Mouse (Mus musculus) megakaryocyte, embryonic 14.5 days (primary cell): ENCODE measurements around the gene Mgst3. TPM values are rescaled to one million over a fixed set of nuclear protein-coding genes. Genes with fewer than 3 reads are reported as not detected.

Experiments used
- H3K27me3 ChIP-seq: replicated peaks from 2 replicates; pipeline ENCODE3; 2012; ENCODE audit warnings: inconsistent platforms
- H3K36me3 ChIP-seq: replicated peaks from 2 replicates; pipeline ENCODE3; 2012; ENCODE audit warnings: low read length, inconsistent platforms, mixed read lengths
- H3K4me1 ChIP-seq: 2 replicates; pipeline ENCODE4 v1.6.1; 2012; ENCODE audit warnings: inconsistent platforms
- H3K4me3 ChIP-seq: replicated peaks from 2 replicates; pipeline ENCODE3; 2012; ENCODE audit warnings: moderate library complexity, mild to moderate bottlenecking, inconsistent platforms
- H3K9me3 ChIP-seq: 2 replicates; pipeline ENCODE4 v1.6.1; 2012; ENCODE audit warnings: inconsistent platforms
- FLI1 ChIP-seq: IDR thresholded peaks from 2 replicates; pipeline ENCODE4 v1.6.1; 2012; ENCODE audit warnings: low read length, inconsistent platforms, mixed read lengths
- GATA1 ChIP-seq: IDR thresholded peaks from 3 replicates; pipeline ENCODE4 v1.6.1; 2012; ENCODE audit warnings: mixed read lengths, low read length, inconsistent platforms, borderline replicate concordance
- polyA plus RNA-seq: library from polyadenylated mRNA; stranded (reverse); fragments of >175 nt; gene quantifications from 2 replicates; pipeline ENCODE4 v1.2.3, GENCODE M21; 2012; ENCODE audit warnings: low replicate concordance; ENCODE audit not compliant: insufficient read depth

Mgst3 gene
- polyA plus RNA-seq, 1 experiment, result 10.5 TPM

DNA sequence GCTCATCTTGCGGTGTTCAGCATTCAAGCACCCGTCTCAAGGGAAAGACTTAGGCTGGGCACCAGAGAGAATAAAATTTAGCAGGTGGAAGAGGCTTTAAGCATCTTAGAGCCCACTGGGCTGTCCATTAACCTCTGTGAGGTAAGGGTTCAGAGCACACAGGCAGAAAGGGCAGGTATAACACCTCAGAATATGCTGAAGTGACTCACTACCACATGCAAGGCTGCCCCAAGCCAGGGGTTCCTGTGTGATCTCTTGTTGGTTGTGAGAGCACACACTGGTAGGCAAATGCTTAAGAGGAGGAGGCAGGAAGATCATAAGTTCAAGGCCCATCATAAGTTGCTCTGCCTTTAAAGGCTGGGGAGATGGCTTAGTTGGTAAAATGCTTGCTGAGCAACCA lies 13.4 kb downstream of the Mgst3 start:
- H3K9me3 ChIP-seq, result no peaks in the 10 kb centered on the region
- peaks cover 7% of the 10 kb centered on the region; the same call in 1 of the 2 replicates for H3K4me1 ChIP-seq
- no peak overlapping the region for H3K4me3 ChIP-seq
- peaks cover 8% of the 10 kb centered on the region for H3K27me3 ChIP-seq
- TF ChIP-seq FLI1 (no peak), GATA1 (no peak)
- H3K36me3 ChIP-seq, result no peaks in the 10 kb centered on the region

DNA sequence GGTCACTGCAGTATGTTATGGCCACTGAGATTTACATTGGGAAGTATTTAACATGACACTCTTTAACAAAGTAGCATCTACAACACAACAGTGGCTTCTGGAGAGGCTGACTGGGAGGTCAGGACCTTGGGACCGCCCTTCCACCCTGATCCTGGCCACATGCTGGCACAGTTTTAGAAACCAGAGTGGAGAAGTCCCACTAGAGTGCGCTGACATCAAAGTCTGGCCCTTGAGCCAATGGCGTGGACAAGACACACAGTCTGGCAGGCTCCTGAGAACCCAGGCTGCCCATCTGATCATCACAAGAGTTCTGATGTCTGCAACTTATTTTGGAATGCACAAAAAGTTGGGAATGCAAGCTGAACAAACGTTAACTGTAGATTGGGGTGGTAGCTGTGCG lies 13.9 kb downstream of the Mgst3 start:
- Histone ChIP-seq H3K4me3 (no peak overlapping the region), H3K36me3 (no peaks in the 10 kb centered on the region), H3K4me1 (0 out of 2 replicates have a peak, but pooled peaks cover 3% of the 10 kb centered on the region), H3K27me3 (peaks cover 8% of the 10 kb centered on the region), H3K9me3 (no peaks in the 10 kb centered on the region)
- TF ChIP-seq FLI1, result no peak
- no peak for TF ChIP-seq GATA1

DNA sequence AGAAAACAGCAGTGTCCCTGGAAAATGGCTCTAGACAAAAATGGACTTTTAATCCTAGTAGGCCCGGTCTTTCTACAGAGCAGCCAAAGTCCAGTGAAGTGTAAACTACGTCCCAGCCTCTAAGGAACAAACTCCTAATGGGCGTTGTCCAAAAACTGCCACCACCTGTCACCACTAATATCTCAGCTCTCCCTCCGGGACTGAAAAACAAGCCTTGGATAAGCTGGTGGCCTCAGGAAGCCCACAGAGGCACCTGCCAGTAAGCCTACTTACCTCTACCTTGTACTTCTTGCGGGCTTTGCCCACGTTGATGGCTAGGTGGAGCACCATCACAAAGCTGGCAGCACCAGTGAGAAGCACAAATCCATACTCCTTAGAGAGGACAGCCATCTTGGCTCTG lies 15.6 kb downstream of the Mgst3 start:
- Histone ChIP-seq H3K9me3 (no peaks in the 10 kb centered on the region), H3K4me3 (no peak overlapping the region), H3K4me1 (no peaks in the 10 kb centered on the region), H3K36me3 (no peaks in the 10 kb centered on the region), H3K27me3 (peaks cover 8% of the 10 kb centered on the region)
- TF ChIP-seq FLI1, result no peak
- no peak for TF ChIP-seq GATA1

DNA sequence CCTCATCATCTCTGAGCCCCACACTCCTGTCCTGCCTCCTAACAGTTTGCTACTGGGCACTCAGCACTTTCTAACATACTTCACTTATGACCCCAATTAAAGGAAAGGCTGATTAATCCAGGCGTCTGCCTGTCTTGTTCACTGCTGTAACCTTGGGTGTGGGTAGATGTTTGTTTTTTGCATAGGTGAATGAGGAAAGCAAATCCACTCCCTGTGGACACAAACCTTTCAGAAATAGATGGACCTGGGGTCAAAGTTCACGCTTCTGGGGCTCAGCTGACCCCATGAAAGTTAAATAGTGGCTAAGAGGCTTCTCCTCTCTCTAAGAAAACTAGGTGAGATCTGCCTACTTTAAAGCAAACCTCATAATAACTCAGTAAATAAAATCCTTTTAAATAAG lies 18.7 kb downstream of the Mgst3 start:
- TF ChIP-seq FLI1 (no peak), GATA1 (no peak)

DNA sequence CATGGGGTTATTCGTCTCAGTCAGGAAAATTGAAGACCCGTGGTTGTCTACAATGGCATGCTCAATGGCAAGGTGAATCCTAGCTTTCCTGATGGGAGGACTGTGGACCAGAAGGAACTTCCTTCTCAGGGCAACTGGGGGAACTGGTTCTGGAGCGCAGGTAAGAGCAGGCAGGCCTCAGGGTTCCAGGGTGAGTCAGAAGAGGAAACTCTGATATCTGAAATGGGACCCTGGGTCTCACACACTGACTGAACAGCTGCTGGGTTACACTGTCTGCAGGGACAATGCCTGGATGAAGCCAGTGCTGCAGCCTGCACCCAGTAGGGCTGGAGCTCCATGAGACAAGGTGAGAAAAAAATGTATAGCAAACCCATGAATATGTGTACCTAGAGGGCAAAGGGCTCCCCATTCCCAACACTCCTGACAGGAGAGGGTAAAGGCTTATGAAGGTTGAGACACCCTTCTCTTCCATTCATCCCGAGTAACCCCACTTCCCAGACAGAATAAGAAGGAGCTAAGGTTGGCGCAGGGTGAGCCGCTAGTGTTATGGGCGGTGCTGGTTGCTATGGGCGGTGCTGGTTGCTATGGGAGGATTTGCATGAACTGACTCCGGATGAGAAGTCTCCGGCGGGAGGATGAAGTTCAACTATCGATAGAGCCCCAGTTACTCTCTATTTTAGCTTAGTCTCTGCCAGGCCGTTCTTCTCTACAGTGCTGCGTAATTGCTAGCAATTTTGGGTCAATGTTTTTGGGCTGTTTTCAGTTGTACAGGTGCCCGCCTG lies 19.4 kb downstream of the Mgst3 start:
- peaks cover 3% of the 10 kb centered on the region for H3K36me3 ChIP-seq
- H3K9me3 ChIP-seq, result no peaks in the 10 kb centered on the region
- H3K27me3 ChIP-seq, result no peaks in the 10 kb centered on the region
- H3K4me1 ChIP-seq, result peaks cover 8% of the 10 kb centered on the region
- no peak overlapping the region for H3K4me3 ChIP-seq
- TF ChIP-seq FLI1, result no peak
- TF ChIP-seq GATA1, result no peak

More for the DNA sequence above, 18.7 kb downstream of the Mgst3 start:
- Histone ChIP-seq H3K27me3 (no peaks in the 10 kb centered on the region), H3K4me1 (peaks cover 5% of the 10 kb centered on the region), H3K4me3 (no peak overlapping the region), H3K9me3 (no peaks in the 10 kb centered on the region), H3K36me3 (no peaks in the 10 kb centered on the region)

DNA sequence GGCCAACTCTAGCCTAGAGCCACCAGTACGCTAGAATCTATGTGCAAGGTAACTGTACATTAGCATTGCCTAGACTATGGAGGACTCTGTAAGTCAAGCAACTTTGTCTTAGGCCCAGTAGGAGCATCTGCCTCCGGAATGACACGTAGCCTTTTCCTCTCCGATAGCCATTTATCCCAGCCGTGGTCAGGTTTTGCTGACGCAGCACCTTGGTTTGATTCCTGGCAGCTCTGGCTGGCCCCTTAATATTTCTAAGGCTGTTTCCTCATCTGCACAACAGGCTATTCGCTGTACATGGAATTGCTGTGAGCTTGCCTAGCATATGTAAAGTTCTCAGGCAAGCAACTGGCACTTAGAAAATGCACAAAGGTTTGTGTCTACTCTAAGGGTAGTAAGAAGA lies 20.9 kb downstream of the Mgst3 start:
- H3K4me1 ChIP-seq, result peaks cover 10% of the 10 kb centered on the region
- TF ChIP-seq GATA1 (no peak), FLI1 (no peak)
- H3K9me3 ChIP-seq, result no peaks in the 10 kb centered on the region
- no peak overlapping the region for H3K4me3 ChIP-seq
- peaks cover 18% of the 10 kb centered on the region for H3K36me3 ChIP-seq
- no peaks in the 10 kb centered on the region for H3K27me3 ChIP-seq

DNA sequence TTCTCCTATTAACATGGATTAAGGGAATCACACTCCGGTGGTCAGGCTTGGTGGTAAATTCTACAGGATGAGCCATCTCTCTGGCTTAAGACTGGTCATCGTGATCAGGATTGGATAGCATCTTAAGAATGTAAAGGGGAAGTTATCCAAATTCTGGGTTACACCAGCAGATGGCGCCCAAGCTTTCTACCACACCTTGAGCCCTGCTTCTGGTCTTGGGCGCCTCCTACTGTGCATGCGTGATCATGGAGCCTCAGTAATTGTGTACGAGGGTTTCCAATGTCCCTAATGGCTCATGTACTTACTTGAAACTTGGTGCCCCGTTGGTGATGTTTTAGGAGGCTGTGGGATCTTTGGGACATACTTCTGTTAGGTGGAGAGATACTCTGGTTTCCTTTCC lies 23.7 kb downstream of the Mgst3 start:
- no peaks in the 10 kb centered on the region for H3K27me3 ChIP-seq
- peaks cover 46% of the 10 kb centered on the region for H3K36me3 ChIP-seq
- peaks cover 10% of the 10 kb centered on the region for H3K4me1 ChIP-seq
- TF ChIP-seq FLI1 (no peak), GATA1 (no peak)
- no peak overlapping the region for H3K4me3 ChIP-seq
- no peaks in the 10 kb centered on the region for H3K9me3 ChIP-seq

DNA sequence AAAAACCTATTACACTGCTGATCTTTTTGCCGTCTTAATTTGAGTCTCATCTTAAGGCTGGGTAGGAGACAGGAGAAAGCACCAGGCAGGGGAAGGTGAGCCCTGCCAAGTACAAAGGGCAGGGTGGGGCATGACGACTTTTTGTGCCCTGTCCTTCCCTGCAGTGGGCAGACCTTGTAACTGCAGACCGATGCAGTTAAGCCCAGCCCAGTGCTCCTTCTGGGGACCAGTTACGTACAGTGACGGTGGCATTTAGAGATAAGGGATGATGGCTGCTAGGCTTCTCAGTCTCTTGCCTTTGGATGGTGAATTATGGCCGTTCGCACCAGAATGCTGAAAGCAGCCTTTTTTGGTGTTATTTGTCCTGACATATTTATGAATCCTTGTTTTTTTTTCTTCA lies 25.1 kb downstream of the Mgst3 start:
- Histone ChIP-seq H3K9me3 (no peaks in the 10 kb centered on the region), H3K4me3 (no peak overlapping the region), H3K27me3 (no peaks in the 10 kb centered on the region), H3K4me1 (peaks cover 10% of the 10 kb centered on the region), H3K36me3 (peaks cover 60% of the 10 kb centered on the region)
- TF ChIP-seq FLI1 (no peak), GATA1 (no peak)

DNA sequence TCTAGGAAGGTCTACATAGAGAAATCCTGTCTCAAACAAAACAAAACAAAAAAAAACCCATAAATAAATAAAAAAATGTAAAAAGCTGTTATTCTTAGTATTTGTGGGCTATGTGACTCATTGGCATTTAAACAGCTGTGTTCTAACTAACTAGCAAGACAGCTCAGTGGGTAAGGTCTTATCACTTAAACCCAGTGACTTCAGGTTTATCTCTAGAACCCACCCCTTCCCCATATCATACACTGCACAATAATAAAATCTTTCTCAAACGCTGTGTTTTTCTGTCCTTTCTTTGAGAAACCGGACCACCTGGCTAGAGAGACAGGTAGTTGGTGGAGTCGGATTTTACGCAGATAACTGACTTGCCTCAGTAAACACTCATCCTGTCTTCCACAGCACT lies 25.6 kb downstream of the Mgst3 start:
- TF ChIP-seq GATA1 (no peak), FLI1 (no peak)
- Histone ChIP-seq H3K4me3 (no peak overlapping the region), H3K27me3 (no peaks in the 10 kb centered on the region), H3K4me1 (peaks cover 10% of the 10 kb centered on the region), H3K9me3 (no peaks in the 10 kb centered on the region), H3K36me3 (peaks cover 65% of the 10 kb centered on the region)

DNA sequence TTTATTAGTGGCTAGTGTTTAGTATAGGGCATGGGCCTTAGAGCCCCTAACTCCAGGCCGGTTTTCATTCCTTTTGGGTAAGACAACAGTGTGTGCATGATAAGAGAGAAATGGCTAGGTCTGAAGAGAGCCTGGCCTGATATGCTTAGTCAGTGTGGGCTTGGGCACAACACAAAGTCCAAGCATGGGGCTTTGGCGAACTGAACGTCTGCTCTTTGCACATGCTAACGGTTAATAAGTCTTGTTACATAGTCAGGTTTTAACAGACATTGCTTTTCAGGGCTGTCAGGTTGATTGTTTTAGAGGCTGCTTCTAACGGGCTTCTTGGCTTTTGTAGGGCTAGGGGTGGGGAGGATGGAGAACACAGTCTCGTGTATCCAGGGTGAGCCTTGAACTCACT lies 27.0 kb downstream of the Mgst3 start:
- H3K4me3 ChIP-seq, result no peak overlapping the region
- peaks cover 10% of the 10 kb centered on the region for H3K4me1 ChIP-seq
- peaks cover 78% of the 10 kb centered on the region for H3K36me3 ChIP-seq

More for the DNA sequence above, 27.0 kb downstream of the Mgst3 start:
- Histone ChIP-seq H3K9me3 (no peaks in the 10 kb centered on the region), H3K27me3 (no peaks in the 10 kb centered on the region)
- no peak for TF ChIP-seq FLI1
- no peak for TF ChIP-seq GATA1
